Mouse (Mus musculus) ES-E14 (cell line): ENCODE data around the gene 1500009L16Rik. TPM values are rescaled to one million over a fixed set of nuclear protein-coding genes. Genes with fewer than 3 reads are reported as not detected.

Experiments used
- DNase-seq: peaks from one replicate; pipeline ENCODE4 v3.0.0-alpha.2; 2013; ENCODE audit warnings: low read depth, low spot score
- H3K27ac ChIP-seq: 2 replicates; pipeline ENCODE4 v1.5.1; 2012; ENCODE audit warnings: low read depth, mild to moderate bottlenecking, low read length, moderate library complexity, mixed read lengths; ENCODE audit not compliant: poor library complexity, insufficient read depth, severe bottlenecking
- H3K36me3 ChIP-seq: 2 replicates; pipeline ENCODE4 v1.6.1; 2012; ENCODE audit warnings: mild to moderate bottlenecking, low read length, moderate library complexity, mixed read lengths; ENCODE audit not compliant: control insufficient read depth, poor library complexity, insufficient read depth, severe bottlenecking
- H3K4me1 ChIP-seq, 2 experiments: fragments of 150-350 bp in 1 of 2; sonication (generic) in 1 of 2; 2 replicates each; pipeline ENCODE4 v1.6.1; 2012; ENCODE audit warnings: low read length in 2 of 2, mild to moderate bottlenecking in 1 of 2, mixed read lengths in 1 of 2; ENCODE audit not compliant: control insufficient read depth in 2 of 2, insufficient read depth in 2 of 2, poor library complexity in 1 of 2
- H3K4me3 ChIP-seq, 2 experiments: fragments of 150-350 bp in 1 of 2; sonication (generic) in 1 of 2; 2 replicates each; pipeline ENCODE4 v1.5.1; 2012; ENCODE audit warnings: low read length in 2 of 2, low read depth in 1 of 2, mild to moderate bottlenecking in 1 of 2, mixed read lengths in 1 of 2; ENCODE audit not compliant: insufficient read depth in 1 of 2, poor library complexity in 1 of 2, severe bottlenecking in 1 of 2
- H3K9ac ChIP-seq: 2 replicates; pipeline ENCODE4 v1.6.1; 2012; ENCODE audit warnings: low read depth, mild to moderate bottlenecking, low read length, mixed read lengths; ENCODE audit not compliant: poor library complexity, insufficient read depth, severe bottlenecking
- H3K9me3 ChIP-seq: fragments of 150-350 bp; sonication (generic); 2 replicates; pipeline ENCODE4 v1.6.1; 2012; ENCODE audit warnings: low read depth, mild to moderate bottlenecking, low read length; ENCODE audit not compliant: control insufficient read depth, insufficient read depth
- CHD2 ChIP-seq: IDR thresholded peaks from 2 replicates; pipeline ENCODE4 v1.6.1; 2014; ENCODE audit warnings: mild to moderate bottlenecking, low read depth, low read length, inconsistent platforms
- HCFC1 ChIP-seq: IDR thresholded peaks from 2 replicates; pipeline ENCODE4 v1.6.1; 2012; ENCODE audit warnings: low read length, inconsistent platforms, borderline replicate concordance; ENCODE audit not compliant: insufficient read depth
- MAFK ChIP-seq: IDR thresholded peaks from 2 replicates; pipeline ENCODE4 v1.6.1; 2014; ENCODE audit warnings: mild to moderate bottlenecking, low read depth, low read length, inconsistent platforms; ENCODE audit not compliant: insufficient read depth
- ZC3H11A ChIP-seq: IDR thresholded peaks from 2 replicates; pipeline ENCODE4 v1.6.1; 2012; ENCODE audit warnings: low read depth, mild to moderate bottlenecking, inconsistent platforms, low read length, borderline replicate concordance
- ZNF384 ChIP-seq: IDR thresholded peaks from 2 replicates; pipeline ENCODE4 v1.6.1; 2012; ENCODE audit warnings: low read depth, low read length, inconsistent platforms
- in situ Hi-C, 2 experiments: fragments of 600-800 bp; cut with MboI; formaldehyde crosslinking; loops; one replicate each; pipeline ENCODE4 v1.15.1; 2025; ENCODE audit warnings: low sequenced_read_pairs in 2 of 2, inconsistent platforms in 1 of 2; ENCODE audit not compliant: unreplicated experiment in 2 of 2
- total RNA-seq: library from RNA; depleted of rRNA; stranded (reverse); fragments of 300-350 nt; gene quantifications from 2 replicates; pipeline ENCODE4 v1.2.3, GENCODE M21; 2012

1500009L16Rik gene
- total RNA-seq, 1 experiment, result 35.3 TPM

- TF ChIP-seq CHD2, result no peak
- no peak for TF ChIP-seq MAFK
- no peak for TF ChIP-seq ZNF384
- no peak for TF ChIP-seq ZC3H11A
- no peak for TF ChIP-seq HCFC1
- Histone ChIP-seq H3K36me3 (no peaks in the 10 kb centered on the region; the same call in 1 of the 2 replicates), H3K4me1 (peaks cover 4 to 9% of the 10 kb centered on the region in 2 experiments; a peak in 2 of 4 replicates), H3K4me3 (peak overlapping the region; percentile 75 to 87), H3K27ac (no peak overlapping the region), H3K9me3 (no peaks in the 10 kb centered on the region), H3K9ac (peak overlapping the region; percentile 62)
- no peak for DNase-seq
- in situ Hi-C loops, result no loop called here
These were observed 390 bp downstream of the 1500009L16Rik start for GRCm38 (mm10) chr10:83723055-83723454.

DNA sequence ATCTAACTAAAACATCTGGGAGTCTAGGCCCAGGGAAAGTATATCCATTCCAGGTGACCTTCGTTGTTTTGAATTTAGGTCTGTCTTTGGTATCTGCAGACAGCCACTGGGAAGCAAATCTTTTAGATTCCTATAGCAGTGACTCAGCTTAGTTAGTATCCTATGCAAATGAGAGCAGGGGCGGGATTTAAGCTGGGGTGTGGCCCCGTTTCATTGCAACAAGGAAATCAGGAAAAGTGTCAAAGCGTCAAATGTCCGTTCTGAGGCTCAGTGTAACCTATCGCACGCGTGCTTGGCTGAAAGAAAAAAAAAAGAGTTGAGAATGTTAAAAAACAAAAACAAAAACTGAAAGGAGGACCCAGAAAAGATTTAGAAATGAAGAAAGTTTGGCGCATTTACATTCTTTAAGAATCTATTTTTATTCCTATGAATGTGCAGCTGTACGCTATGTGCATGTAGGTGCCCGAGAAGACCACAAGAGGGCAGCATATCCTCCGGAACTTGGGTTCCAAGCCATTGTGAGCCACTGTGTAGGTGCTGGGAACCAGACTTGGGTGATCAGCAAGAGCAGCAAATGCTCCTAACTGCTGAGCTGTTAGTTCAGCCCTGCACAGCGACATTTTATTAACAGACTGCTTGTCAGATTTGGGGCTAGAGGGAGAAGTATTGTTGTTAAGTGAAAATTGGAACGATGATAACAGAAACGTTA lies 1.8 kb downstream of the 1500009L16Rik start:
- H3K4me3 ChIP-seq, result peak overlapping the region in 1 of 2 experiments; percentile 87; a peak in 1 of 4 replicates
- no peak for TF ChIP-seq ZNF384
- peak; percentile 66 for TF ChIP-seq MAFK
- in situ Hi-C loops, result no loop called here
- no peaks in the 10 kb centered on the region; the same call in 1 of the 2 replicates for H3K36me3 ChIP-seq
- no peak overlapping the region for H3K9ac ChIP-seq
- no peaks in the 10 kb centered on the region for H3K9me3 ChIP-seq
- peak; percentile 65 for DNase-seq
- peaks cover 4 to 12% of the 10 kb centered on the region in 2 experiments; a peak in 2 of 4 replicates for H3K4me1 ChIP-seq
- no peak overlapping the region for H3K27ac ChIP-seq

GRCm38 (mm10) chr10:83726164-83726563 lies 3.5 kb downstream of the 1500009L16Rik start:
- no peak overlapping the region for H3K4me3 ChIP-seq
- H3K9ac ChIP-seq, result no peak overlapping the region; the same call in 1 of the 2 replicates
- no peak for DNase-seq
- H3K4me1 ChIP-seq, result peaks cover 4 to 12% of the 10 kb centered on the region in 2 experiments; a peak in 2 of 4 replicates
- in situ Hi-C loops, result no loop called here
- H3K27ac ChIP-seq, result no peak overlapping the region
- no peaks in the 10 kb centered on the region; the same call in 1 of the 2 replicates for H3K36me3 ChIP-seq
- no peaks in the 10 kb centered on the region for H3K9me3 ChIP-seq
- TF ChIP-seq ZNF384 (no peak), ZC3H11A (no peak), HCFC1 (no peak), MAFK (no peak), CHD2 (no peak)

- TF ChIP-seq CHD2 (no peak), ZC3H11A (no peak), ZNF384 (no peak), HCFC1 (no peak), MAFK (no peak)
- in situ Hi-C loops, result no loop called here
- Histone ChIP-seq H3K36me3 (no peaks in the 10 kb centered on the region; the same call in 1 of the 2 replicates), H3K4me3 (no peak overlapping the region), H3K4me1 (peaks cover 4 to 23% of the 10 kb centered on the region in 2 experiments; a peak in 2 of 4 replicates), H3K9ac (no peak overlapping the region), H3K9me3 (no peaks in the 10 kb centered on the region), H3K27ac (no peak overlapping the region)
- no peak for DNase-seq
These were observed 5.2 kb downstream of the 1500009L16Rik start for GRCm38 (mm10) chr10:83727846-83728245.
